Mouse (Mus musculus) heart, adult 11 months (tissue): Measurements from ENCODE around the gene Abraxas1.

Source experiments
- DNase-seq: peaks from one replicate; pipeline ENCODE4 v3.0.0; 2022

The Abraxas1 gene

GRCm38 (mm10) chr5:100820483-100821184 is at the start of gene Abraxas1:
TSS of gene Abraxas1 (minus strand) at chr5:100820965.
- DNase-seq, result peak; percentile 98

- DNase-seq, result peak; percentile 68
These were observed 48.6 kb upstream of the Abraxas1 start for GRCm38 (mm10) chr5:100869197-100869895.

GRCm38 (mm10) chr5:100866183-100866582 is 45.4 kb upstream of the Abraxas1 start:
- DNase-seq, result peak; percentile 67

- peak; percentile 95 for DNase-seq
These were observed 43.7 kb upstream of the Abraxas1 start for GRCm38 (mm10) chr5:100864438-100864837.

- no peak for DNase-seq
These were observed 42.3 kb upstream of the Abraxas1 start for GRCm38 (mm10) chr5:100863091-100863490.

GRCm38 (mm10) chr5:100861811-100862210 is 41.0 kb upstream of the Abraxas1 start:
- no peak for DNase-seq

- DNase-seq, result no peak
These were observed 40.4 kb upstream of the Abraxas1 start for GRCm38 (mm10) chr5:100861140-100861539.

GRCm38 (mm10) chr5:100860417-100861053 is 39.8 kb upstream of the Abraxas1 start:
- DNase-seq, result peak; percentile 98

- no peak for DNase-seq
These were observed 35.8 kb upstream of the Abraxas1 start for GRCm38 (mm10) chr5:100856552-100856951.

GRCm38 (mm10) chr5:100853963-100854362 is 33.2 kb upstream of the Abraxas1 start:
- peak; percentile 43 for DNase-seq

GRCm38 (mm10) chr5:100847143-100847542 is 26.4 kb upstream of the Abraxas1 start:
- DNase-seq, result no peak

- no peak for DNase-seq
These were observed 25.8 kb upstream of the Abraxas1 start for GRCm38 (mm10) chr5:100846599-100846920.

GRCm38 (mm10) chr5:100845848-100846598 is 25.3 kb upstream of the Abraxas1 start:
- DNase-seq, result peak; percentile 98

GRCm38 (mm10) chr5:100845485-100845847 is 24.7 kb upstream of the Abraxas1 start, which contains the start of gene Gpat3:
TSS of gene Gpat3 (plus strand) at chr5:100845713.
- DNase-seq, result peak; percentile 95

GRCm38 (mm10) chr5:100844485-100844884 is 23.7 kb upstream of the Abraxas1 start:
- DNase-seq, result no peak

GRCm38 (mm10) chr5:100837907-100838306 is 17.1 kb upstream of the Abraxas1 start:
- DNase-seq, result peak; percentile 98

- DNase-seq, result peak; percentile 85
These were observed 15.2 kb upstream of the Abraxas1 start for GRCm38 (mm10) chr5:100835862-100836538.

GRCm38 (mm10) chr5:100833841-100834240 is 13.1 kb upstream of the Abraxas1 start:
- peak; percentile 66 for DNase-seq

- peak; percentile 45 for DNase-seq
These were observed 11.9 kb upstream of the Abraxas1 start for GRCm38 (mm10) chr5:100832680-100833079.

- peak; percentile 54 for DNase-seq
These were observed 7.9 kb upstream of the Abraxas1 start for GRCm38 (mm10) chr5:100828701-100829100.

- DNase-seq, result peak; percentile 41
These were observed 5.8 kb upstream of the Abraxas1 start for GRCm38 (mm10) chr5:100826531-100826930.

GRCm38 (mm10) chr5:100825975-100826374 is 5.2 kb upstream of the Abraxas1 start:
- peak; percentile 18 for DNase-seq

- DNase-seq, result peak; percentile 64
These were observed 2.1 kb upstream of the Abraxas1 start for GRCm38 (mm10) chr5:100822826-100823225.
